Mouse (Mus musculus) limb, embryonic 10.5 days (tissue): ENCODE measurements around the gene Desi2. TPM values are rescaled to one million over a fixed set of nuclear protein-coding genes. Genes with fewer than 3 reads are reported as not detected.
A peak's percentile ranks its signal among the peaks of the same experiment; 100 is the strongest.
"Not testable (repeated sequence)": the region's sequence is repeated elsewhere in the genome, so short reads cannot be mapped to it uniquely, and the experiment has no call there.

Experiments used
- DNase-seq: peaks from one replicate; pipeline ENCODE4 v3.0.0-alpha.2; 2017; ENCODE audit warnings: low spot score
- H3K27ac ChIP-seq: fragments of 300-500 bp; sonication (generic); 2 replicates; pipeline ENCODE4 v1.5.1; 2016; ENCODE audit warnings: mild to moderate bottlenecking
- H3K27me3 ChIP-seq: fragments of 300-500 bp; sonication (generic); 2 replicates; pipeline ENCODE4 v1.6.1; 2016; ENCODE audit warnings: low read depth, mild to moderate bottlenecking; ENCODE audit not compliant: poor library complexity, severe bottlenecking
- H3K36me3 ChIP-seq: fragments of 300-500 bp; sonication (generic); 2 replicates; pipeline ENCODE4 v1.6.1; 2016; ENCODE audit warnings: mild to moderate bottlenecking, moderate library complexity
- H3K4me1 ChIP-seq: fragments of 300-500 bp; sonication (generic); 2 replicates; pipeline ENCODE4 v1.6.1; 2016
- H3K4me3 ChIP-seq: fragments of 300-500 bp; sonication (generic); 2 replicates; pipeline ENCODE4 v1.5.1; 2016; ENCODE audit warnings: mild to moderate bottlenecking, moderate library complexity
- H3K9me3 ChIP-seq: fragments of 300-500 bp; sonication (generic); replicated peaks from 2 replicates; pipeline ENCODE4 v1.6.1; 2016; ENCODE audit warnings: mild to moderate bottlenecking
- WGBS: fragments of 180-500 bp; shearing (Covaris S2); methylation state at CpG from one replicate; pipeline ENCODE4 v1.1.7; 2016; 5-methylcytosine and 5-hydroxymethylcytosine counted together
- polyA plus RNA-seq: library from polyadenylated mRNA; unstranded; fragments of >200 nt; fragmentation: Nextera tagmentation; extraction: Ambion mirVana; gene quantifications from 2 replicates; pipeline ENCODE4 v1.2.1, GENCODE M21; 2016

Desi2 gene
- polyA plus RNA-seq, 1 experiment from 2014 or later, result 14.5 TPM

- WGBS, result 91% methylated on average over 4 of the region's 4 CpGs
- not testable (repeated sequence) for DNase-seq, H3K4me3 ChIP-seq, H3K27ac ChIP-seq, H3K4me1 ChIP-seq, H3K9me3 ChIP-seq, H3K27me3 ChIP-seq
- peaks cover 40% of the 10 kb centered on the region for H3K36me3 ChIP-seq
These were observed 41.7 kb downstream of the Desi2 start for GRCm38 (mm10) chr1:178228888-178229287.

DNA sequence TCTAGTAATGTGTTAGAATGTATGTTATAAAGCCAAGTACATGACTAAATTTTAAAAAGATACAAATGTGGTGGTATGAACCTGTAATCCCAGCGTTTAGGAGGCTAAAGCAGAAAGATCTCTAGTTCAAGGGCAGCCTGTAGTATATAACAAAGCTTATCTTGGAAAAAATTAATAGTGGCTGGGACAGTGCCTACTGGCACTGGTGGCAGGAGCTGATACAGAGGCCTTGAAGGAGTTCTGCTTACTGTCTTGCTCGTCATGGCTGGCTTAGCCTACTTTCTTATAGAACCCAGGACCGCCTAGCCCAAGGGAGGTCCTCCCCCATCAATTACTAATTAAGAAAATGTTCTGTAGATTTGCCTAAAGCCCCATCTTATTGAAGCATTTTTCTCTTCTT lies 46.9 kb downstream of the Desi2 start:
- Histone ChIP-seq H3K27ac (no peak overlapping the region), H3K9me3 (no peaks in the 10 kb centered on the region), H3K27me3 (no peaks in the 10 kb centered on the region), H3K4me3 (no peak overlapping the region), H3K4me1 (no peaks in the 10 kb centered on the region), H3K36me3 (peaks cover 5% of the 10 kb centered on the region; the same call in 1 of the 2 replicates)
- 84% methylated on average over 3 of the region's 3 CpGs for WGBS
- no peak for DNase-seq

GRCm38 (mm10) chr1:178235919-178236466 lies 48.8 kb downstream of the Desi2 start:
- 0 out of 2 replicates have a peak, but pooled peaks cover 4% of the 10 kb centered on the region for H3K36me3 ChIP-seq
- H3K4me3 ChIP-seq, result no peak overlapping the region
- no peak overlapping the region for H3K27ac ChIP-seq
- no peaks in the 10 kb centered on the region for H3K27me3 ChIP-seq
- H3K4me1 ChIP-seq, result no peaks in the 10 kb centered on the region
- DNase-seq, result no peak
- H3K9me3 ChIP-seq, result no peaks in the 10 kb centered on the region
- 85% methylated on average over 2 of the region's 2 CpGs for WGBS

GRCm38 (mm10) chr1:178238676-178239075 lies 51.5 kb downstream of the Desi2 start:
- Histone ChIP-seq H3K4me1 (no peaks in the 10 kb centered on the region), H3K27me3 (no peaks in the 10 kb centered on the region), H3K4me3 (no peak overlapping the region), H3K27ac (no peak overlapping the region), H3K9me3 (no peaks in the 10 kb centered on the region), H3K36me3 (peaks cover 6% of the 10 kb centered on the region)
- 86% methylated on average over 1 of the region's 1 CpGs for WGBS
- no peak for DNase-seq

GRCm38 (mm10) chr1:178241884-178242508 lies 54.8 kb downstream of the Desi2 start:
- peaks cover 23% of the 10 kb centered on the region for H3K36me3 ChIP-seq
- 97% methylated on average over 1 of the region's 1 CpGs for WGBS
- no peaks in the 10 kb centered on the region for H3K4me1 ChIP-seq
- no peaks in the 10 kb centered on the region for H3K9me3 ChIP-seq
- H3K27ac ChIP-seq, result no peak overlapping the region
- H3K27me3 ChIP-seq, result no peaks in the 10 kb centered on the region
- H3K4me3 ChIP-seq, result no peak overlapping the region
- DNase-seq, result no peak

GRCm38 (mm10) chr1:178248107-178248820 lies 61.0 kb downstream of the Desi2 start:
- Histone ChIP-seq H3K9me3 (no peaks in the 10 kb centered on the region), H3K27me3 (no peaks in the 10 kb centered on the region), H3K36me3 (peaks cover 26% of the 10 kb centered on the region), H3K4me3 (no peak overlapping the region), H3K27ac (no peak overlapping the region), H3K4me1 (no peaks in the 10 kb centered on the region)
- 91% methylated on average over 1 of the region's 1 CpGs for WGBS
- no peak for DNase-seq

DNA sequence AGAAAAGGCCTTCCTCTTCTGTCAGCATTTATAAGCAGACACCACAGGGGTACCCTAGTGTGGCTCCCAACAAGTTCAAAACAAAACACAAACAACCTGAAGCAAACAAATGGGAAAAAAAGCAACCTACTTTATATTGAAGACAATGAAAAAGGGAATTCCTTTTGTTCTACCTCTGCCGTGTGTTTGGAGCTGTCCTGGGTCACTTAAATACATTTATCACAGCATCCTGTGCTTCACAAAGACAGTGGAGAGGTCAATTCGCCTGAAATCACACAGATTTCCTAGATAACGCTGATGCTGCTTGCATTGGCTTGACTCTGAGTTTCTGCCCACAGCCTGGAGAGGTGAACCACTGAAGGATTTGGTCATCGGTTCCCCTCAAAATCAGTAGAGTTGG lies 67.4 kb downstream of the Desi2 start:
- Histone ChIP-seq H3K9me3 (no peaks in the 10 kb centered on the region), H3K27me3 (no peaks in the 10 kb centered on the region), H3K36me3 (peaks cover 13% of the 10 kb centered on the region), H3K4me1 (no peaks in the 10 kb centered on the region), H3K4me3 (no peak overlapping the region), H3K27ac (no peak overlapping the region)
- no peak for DNase-seq
- 89% methylated on average over 4 of the region's 4 CpGs for WGBS

- no peak for DNase-seq
- Histone ChIP-seq H3K27me3 (no peaks in the 10 kb centered on the region), H3K9me3 (no peaks in the 10 kb centered on the region), H3K36me3 (peaks cover 5% of the 10 kb centered on the region), H3K4me1 (no peaks in the 10 kb centered on the region), H3K4me3 (no peak overlapping the region), H3K27ac (no peak overlapping the region)
- WGBS, result 93% methylated on average over 4 of the region's 4 CpGs
These were observed 69.1 kb downstream of the Desi2 start for GRCm38 (mm10) chr1:178256351-178256750.

DNA sequence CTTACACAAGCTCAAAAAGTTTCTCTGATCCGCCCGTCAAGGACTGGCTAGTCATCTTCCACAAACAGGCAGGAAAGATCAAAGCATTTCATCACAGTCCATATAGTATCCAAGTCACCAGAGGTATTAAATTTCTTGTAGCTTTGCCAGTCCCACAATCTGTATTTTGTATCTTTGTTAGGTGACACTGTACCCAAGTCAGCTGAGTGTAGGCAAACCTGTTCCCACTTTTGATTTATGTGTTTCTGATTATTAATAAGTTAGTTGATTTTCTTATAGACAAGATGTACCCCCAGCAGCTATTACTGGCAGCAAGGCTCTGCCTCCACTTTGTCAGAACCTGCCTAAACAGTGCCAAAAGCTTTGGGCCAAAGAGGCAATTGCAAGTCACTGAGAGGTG lies 71.6 kb downstream of the Desi2 start:
- H3K27ac ChIP-seq, result no peak overlapping the region
- no peak for DNase-seq
- no peaks in the 10 kb centered on the region for H3K27me3 ChIP-seq
- 92% methylated on average over 2 of the region's 2 CpGs for WGBS
- H3K9me3 ChIP-seq, result no peaks in the 10 kb centered on the region
- H3K4me3 ChIP-seq, result no peak overlapping the region
- peaks cover 5% of the 10 kb centered on the region for H3K36me3 ChIP-seq
- H3K4me1 ChIP-seq, result no peaks in the 10 kb centered on the region

GRCm38 (mm10) chr1:178265381-178265780 lies 78.2 kb downstream of the Desi2 start:
- not testable (repeated sequence) for H3K27me3 ChIP-seq, H3K27ac ChIP-seq, H3K4me1 ChIP-seq, DNase-seq, H3K36me3 ChIP-seq, H3K4me3 ChIP-seq, H3K9me3 ChIP-seq
- 93% methylated on average over 3 of the region's 3 CpGs for WGBS

DNA sequence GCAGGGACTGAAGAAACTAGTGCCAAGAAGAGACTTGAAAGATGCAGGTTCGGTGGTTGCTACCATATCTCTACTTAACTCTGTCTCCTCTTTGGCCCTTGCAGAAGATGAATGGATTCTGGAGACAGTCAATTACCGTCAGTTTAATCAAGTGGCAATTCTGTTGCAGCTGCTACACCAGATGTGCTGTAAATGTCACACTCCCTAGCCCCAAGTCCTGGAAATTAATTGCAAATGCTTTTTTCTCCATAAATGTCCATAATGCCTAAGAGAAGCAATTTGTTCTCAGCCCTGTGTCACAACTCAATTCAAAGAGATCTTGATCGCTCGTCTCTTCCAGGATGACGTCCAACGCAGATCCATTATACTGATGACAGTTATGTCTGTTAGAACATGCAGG lies 83.4 kb downstream of the Desi2 start:
- H3K27ac ChIP-seq, result no peak overlapping the region
- 43% methylated on average over 6 of the region's 6 CpGs for WGBS
- no peaks in the 10 kb centered on the region for H3K36me3 ChIP-seq
- H3K4me3 ChIP-seq, result no peak overlapping the region
- peaks cover 10% of the 10 kb centered on the region for H3K4me1 ChIP-seq
- no peak for DNase-seq
- H3K27me3 ChIP-seq, result peaks cover 12% of the 10 kb centered on the region; the same call in 1 of the 2 replicates
- H3K9me3 ChIP-seq, result no peaks in the 10 kb centered on the region

GRCm38 (mm10) chr1:178275174-178275730 lies 88.0 kb downstream of the Desi2 start:
- Histone ChIP-seq H3K9me3 (no peaks in the 10 kb centered on the region), H3K27me3 (peaks cover 42% of the 10 kb centered on the region), H3K36me3 (no peaks in the 10 kb centered on the region), H3K4me1 (peaks cover 25% of the 10 kb centered on the region), H3K4me3 (peak overlapping the region; percentile 63), H3K27ac (no peak overlapping the region)
- no peak for DNase-seq
- 16% methylated on average over 9 of the region's 9 CpGs for WGBS

DNA sequence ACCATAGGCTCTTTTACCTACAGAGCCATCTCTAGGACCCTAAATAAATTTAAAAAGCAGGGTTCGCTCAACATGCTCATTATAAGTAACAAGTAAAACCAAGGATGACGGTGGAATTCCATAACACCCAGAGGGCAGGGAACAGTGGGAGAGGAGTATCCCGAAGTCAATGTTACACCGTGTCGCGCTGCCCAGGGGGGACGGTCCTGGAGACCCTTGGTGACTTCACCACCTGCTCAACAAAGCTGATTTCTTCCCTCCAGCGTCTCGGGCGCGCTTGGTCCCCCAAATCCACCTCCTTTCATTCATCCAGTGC lies 88.5 kb downstream of the Desi2 start:
- Histone ChIP-seq H3K27ac (peak overlapping the region; percentile 89), H3K9me3 (no peaks in the 10 kb centered on the region), H3K4me1 (peaks cover 25% of the 10 kb centered on the region), H3K36me3 (no peaks in the 10 kb centered on the region), H3K4me3 (peak overlapping the region; percentile 63), H3K27me3 (peaks cover 42% of the 10 kb centered on the region)
- no peak for DNase-seq
- whole genome bisulfite sequencing, result 6% methylated on average over 11 of the region's 11 CpGs
